Mouse (Mus musculus) neural tube, embryonic 12.5 days (tissue): Measurements from ENCODE around the gene Prr19. TPM values are rescaled to one million over a fixed set of nuclear protein-coding genes. Genes with fewer than 3 reads are reported as not detected.

ENCODE experiments used
- ATAC-seq: fragments of 200-750 bp; cut with Nextera tagmentation; 2 replicates; pipeline ENCODE4 v1.8.0; 2017; ENCODE audit warnings: low read depth, mild to moderate bottlenecking, moderate TSS enrichment, moderate library complexity; ENCODE audit not compliant: low FRiP score
- H3K27ac ChIP-seq: fragments of 300-500 bp; sonication (generic); 2 replicates; pipeline ENCODE4 v1.5.1; 2016
- H3K27me3 ChIP-seq: fragments of 300-500 bp; sonication (generic); replicated peaks from 2 replicates; pipeline ENCODE4 v1.6.1; 2016; ENCODE audit warnings: mild to moderate bottlenecking
- H3K36me3 ChIP-seq: fragments of 300-500 bp; sonication (generic); 2 replicates; pipeline ENCODE4 v1.6.1; 2016; ENCODE audit warnings: mild to moderate bottlenecking
- H3K4me1 ChIP-seq: fragments of 300-500 bp; sonication (generic); 2 replicates; pipeline ENCODE4 v1.6.1; 2016
- H3K4me2 ChIP-seq: fragments of 300-500 bp; sonication (generic); replicated peaks from 2 replicates; pipeline ENCODE4 v1.6.1; 2016; ENCODE audit warnings: mild to moderate bottlenecking
- H3K4me3 ChIP-seq: fragments of 300-500 bp; sonication (generic); 2 replicates; pipeline ENCODE4 v1.5.1; 2016
- H3K9ac ChIP-seq: fragments of 300-500 bp; sonication (generic); 2 replicates; pipeline ENCODE4 v1.6.1; 2016; ENCODE audit warnings: mild to moderate bottlenecking
- H3K9me3 ChIP-seq: fragments of 300-500 bp; sonication (generic); 2 replicates; pipeline ENCODE4 v1.6.1; 2016; ENCODE audit warnings: mild to moderate bottlenecking
- WGBS: fragments of 180-500 bp; shearing (Covaris S2); methylation state at CpG from one replicate; pipeline ENCODE4 v1.1.7; 2016; 5-methylcytosine and 5-hydroxymethylcytosine counted together
- polyA plus RNA-seq: library from polyadenylated mRNA; unstranded; fragments of >200 nt; fragmentation: Nextera tagmentation; extraction: Ambion mirVana; gene quantifications from 2 replicates; pipeline ENCODE4 v1.2.1, GENCODE M21; 2016

Prr19 gene
- polyA plus RNA-seq, 1 experiment from 2014 or later = 1.5 TPM

DNA sequence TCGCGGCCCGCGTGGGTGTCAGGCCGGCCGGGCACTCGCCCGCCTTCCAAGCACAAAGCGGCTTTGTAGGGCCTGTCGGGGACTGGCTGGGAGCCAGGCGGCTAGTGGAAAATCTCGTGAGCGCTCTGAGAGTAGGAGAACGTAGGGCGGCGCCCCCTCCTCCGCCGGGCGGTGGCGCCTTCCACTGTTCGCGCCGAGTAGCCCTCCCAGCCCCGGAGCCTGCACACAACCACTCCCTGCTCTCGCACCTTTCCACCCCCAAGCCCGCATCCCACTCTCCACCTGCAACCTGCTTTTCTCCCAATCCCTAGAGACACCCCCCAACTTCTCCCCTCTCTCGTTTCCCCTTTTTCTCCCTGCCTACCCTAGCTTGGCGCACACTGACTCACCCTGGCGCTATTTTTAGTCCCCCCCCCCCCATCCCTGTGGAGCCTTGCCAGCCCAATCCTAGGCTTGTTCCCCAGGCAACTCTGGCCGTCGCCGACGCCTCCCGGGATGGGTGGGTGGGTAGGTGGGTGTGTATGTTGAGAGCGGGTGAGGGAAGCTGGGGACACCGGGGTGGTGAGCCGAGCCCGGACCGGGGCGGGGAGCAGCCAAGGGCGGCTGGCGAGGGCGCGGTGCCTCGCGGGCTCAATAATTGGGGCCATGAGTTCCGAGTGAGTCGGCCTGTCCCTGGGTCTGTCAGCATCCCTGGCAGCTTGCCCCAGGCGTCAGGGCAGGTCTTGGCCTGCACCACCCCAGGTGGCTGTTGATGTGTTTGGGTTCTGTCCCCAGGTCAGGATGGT is 21.9 kb upstream of the Prr19 start:
- H3K27ac ChIP-seq = peak overlapping the region; percentile 96
- H3K9me3 ChIP-seq = no peaks in the 10 kb centered on the region
- H3K4me1 ChIP-seq = peaks cover 71% of the 10 kb centered on the region
- peak overlapping the region; percentile 53 for H3K4me3 ChIP-seq
- H3K27me3 ChIP-seq = no peaks in the 10 kb centered on the region
- H3K9ac ChIP-seq = peak overlapping the region; percentile 79
- peak; percentile 57 for ATAC-seq
- under 1% methylated on average over 49 of the region's 49 CpGs for WGBS
- no peaks in the 10 kb centered on the region for H3K36me3 ChIP-seq
- peak overlapping the region; percentile 95 for H3K4me2 ChIP-seq

DNA sequence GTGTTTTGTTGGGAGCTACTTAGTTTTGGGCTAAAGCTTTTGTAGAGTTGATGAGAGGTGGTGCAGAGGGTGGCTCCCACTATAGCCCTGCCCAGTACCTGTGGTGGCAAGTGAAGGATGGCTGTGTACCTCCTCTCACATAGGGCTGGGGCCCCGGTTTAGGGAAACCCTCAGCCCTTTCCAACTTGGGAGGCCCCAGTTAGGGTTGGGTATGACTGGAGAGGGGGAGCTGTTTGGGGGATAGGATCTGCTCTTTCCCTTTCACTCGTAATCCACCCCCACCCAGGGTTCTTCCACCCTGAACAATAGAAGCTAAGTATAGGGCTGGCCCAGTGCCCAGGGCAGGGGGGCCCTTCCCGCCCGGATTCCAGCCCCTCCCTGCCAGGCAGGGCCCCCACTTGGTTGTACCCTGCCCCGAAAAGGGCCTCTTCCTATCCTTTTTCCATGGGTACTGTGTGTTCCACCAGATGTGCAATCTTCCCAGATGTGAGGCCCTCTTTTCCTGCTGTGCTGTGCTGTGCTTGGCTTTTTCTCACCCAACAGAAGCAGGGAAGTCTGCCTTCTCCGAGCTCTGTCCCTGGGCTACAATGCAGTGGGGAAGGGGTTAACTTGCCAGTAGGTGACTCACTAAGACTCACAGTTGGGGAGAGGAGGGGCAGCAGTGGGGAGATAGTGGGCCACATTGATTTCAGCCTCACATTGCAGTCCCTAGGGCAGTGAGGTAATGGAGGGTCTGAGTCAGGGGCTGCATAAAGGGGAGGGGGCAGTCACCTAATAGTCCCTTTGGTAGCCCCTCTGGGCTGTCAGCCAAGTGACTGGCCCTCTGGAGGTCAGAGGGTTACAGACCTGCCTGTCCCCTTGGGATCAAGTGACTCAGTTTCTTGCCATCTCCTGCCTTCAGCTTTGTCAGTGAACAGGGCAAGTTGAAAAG is 21.1 kb upstream of the Prr19 start:
- peak overlapping the region; percentile 95 for H3K4me2 ChIP-seq
- no peaks in the 10 kb centered on the region for H3K9me3 ChIP-seq
- H3K4me1 ChIP-seq = peaks cover 69% of the 10 kb centered on the region
- H3K27ac ChIP-seq = peak overlapping the region; percentile 96
- peaks cover 6% of the 10 kb centered on the region for H3K36me3 ChIP-seq
- H3K27me3 ChIP-seq = no peaks in the 10 kb centered on the region
- 2% methylated on average over 6 of the region's 6 CpGs for WGBS
- ATAC-seq = peak; percentile 7
- H3K9ac ChIP-seq = peak overlapping the region; percentile 79
- peak overlapping the region; percentile 53 for H3K4me3 ChIP-seq

DNA sequence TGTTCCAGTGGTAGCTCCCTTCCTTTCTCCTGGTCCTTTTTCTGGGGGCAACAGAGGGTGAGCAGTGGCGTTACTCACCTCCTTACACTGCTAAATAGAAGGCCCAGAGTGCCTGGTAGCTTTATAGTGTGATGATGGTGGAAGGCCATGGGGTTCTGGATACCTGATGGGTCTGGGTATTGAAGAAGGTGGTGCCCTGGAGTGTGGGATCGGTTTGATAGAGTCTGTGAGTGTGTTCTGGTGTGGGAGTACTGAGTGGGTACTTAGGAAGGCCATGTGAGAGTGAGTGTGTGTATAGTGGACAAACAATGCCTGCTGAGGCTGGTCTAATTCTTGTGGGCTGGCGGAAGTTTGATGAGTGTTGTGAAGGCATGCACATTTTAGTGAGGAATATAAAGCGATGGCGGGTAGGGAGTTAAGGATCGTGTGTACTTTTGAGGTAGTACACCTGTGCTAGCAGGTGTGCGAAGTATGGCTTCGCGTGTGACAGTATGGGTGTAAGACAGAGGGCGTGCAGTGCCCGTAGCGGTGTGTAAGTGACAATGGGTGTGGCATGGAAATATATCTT is 20.0 kb upstream of the Prr19 start:
- Histone ChIP-seq H3K4me2 (peak overlapping the region; percentile 95), H3K4me1 (peaks cover 59% of the 10 kb centered on the region), H3K9me3 (no peaks in the 10 kb centered on the region), H3K27ac (peak overlapping the region; percentile 96), H3K9ac (peak overlapping the region; percentile 36; the same call in 1 of the 2 replicates), H3K4me3 (peak overlapping the region; percentile 71), H3K36me3 (peaks cover 18% of the 10 kb centered on the region), H3K27me3 (no peaks in the 10 kb centered on the region)
- WGBS = 26% methylated on average over 12 of the region's 12 CpGs
- ATAC-seq = no peak

DNA sequence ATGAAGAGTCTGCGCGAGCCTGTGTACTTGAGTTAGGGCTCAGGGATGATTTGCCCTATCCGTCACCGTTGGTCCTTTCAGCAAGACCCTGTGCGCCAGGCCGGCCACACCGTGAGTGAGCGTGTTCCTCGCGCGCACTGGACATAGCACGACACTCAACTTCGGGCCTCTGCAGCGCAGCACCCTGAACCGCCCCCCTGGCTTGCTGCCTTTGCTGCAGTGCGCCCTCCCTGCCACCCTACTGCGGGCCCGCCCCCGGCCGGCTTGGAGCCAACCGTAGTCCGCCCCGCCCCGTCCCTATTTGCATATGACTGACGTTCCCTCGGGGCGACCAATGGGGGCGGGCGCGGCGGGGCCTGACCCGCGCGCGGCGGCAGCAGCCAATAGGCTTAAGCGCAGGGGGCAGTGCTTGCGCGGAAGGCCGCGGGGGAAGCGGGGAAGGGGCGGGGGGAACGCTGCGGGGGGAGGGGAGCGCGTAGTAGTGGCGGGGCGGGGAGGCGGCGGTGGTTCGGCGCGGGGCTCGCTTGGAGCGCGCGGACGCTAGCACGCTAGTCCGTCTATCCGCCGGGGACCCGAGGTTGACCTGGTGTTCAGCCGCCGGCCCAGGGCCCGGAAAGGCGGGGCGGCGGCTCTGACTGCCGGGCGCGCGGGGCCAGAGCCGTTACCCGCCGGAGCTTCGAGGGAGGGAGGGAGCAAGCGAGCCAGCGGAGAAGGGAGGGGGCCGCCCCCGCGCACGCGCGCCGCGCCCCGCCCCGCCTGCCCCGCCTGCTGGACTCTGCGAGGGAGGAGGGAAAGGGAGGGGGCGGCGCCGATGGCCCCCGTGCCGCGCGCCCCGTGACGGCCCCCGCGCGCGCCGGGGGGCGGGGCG is 19.2 kb upstream of the Prr19 start:
- Histone ChIP-seq H3K4me3 (peak overlapping the region; percentile 71), H3K9me3 (no peaks in the 10 kb centered on the region), H3K36me3 (peaks cover 25% of the 10 kb centered on the region), H3K27me3 (no peaks in the 10 kb centered on the region), H3K4me2 (peak overlapping the region; percentile 95), H3K9ac (peak overlapping the region; percentile 86), H3K4me1 (peaks cover 59% of the 10 kb centered on the region), H3K27ac (peak overlapping the region; percentile 96)
- ATAC-seq = peak; percentile 63
- 1% methylated on average over 79 of the region's 108 CpGs for WGBS

DNA sequence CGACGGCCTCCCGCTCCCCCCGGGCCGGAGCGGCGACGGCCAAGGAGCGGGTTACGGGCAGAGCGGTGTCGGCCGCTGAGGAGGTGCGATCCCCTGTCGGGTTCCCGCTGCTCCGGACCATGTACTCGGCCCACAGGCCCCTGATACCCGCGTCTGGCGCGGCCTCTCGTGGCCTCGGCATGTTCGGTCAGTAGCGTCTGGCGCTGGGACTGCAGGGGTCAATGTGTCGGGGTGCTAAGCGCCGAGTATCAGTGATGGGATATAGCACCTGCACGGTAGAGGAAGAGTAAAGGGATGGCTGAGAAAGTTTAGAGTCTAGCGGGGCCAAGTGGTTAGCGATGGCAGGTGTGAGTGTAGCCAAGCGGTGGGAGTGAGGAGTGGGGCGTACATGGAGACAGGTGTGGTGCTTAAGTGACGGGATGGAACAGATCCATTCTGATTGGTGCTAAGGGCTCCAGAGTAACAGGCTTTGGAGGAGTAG is 18.4 kb upstream of the Prr19 start:
- Histone ChIP-seq H3K36me3 (peaks cover 33% of the 10 kb centered on the region), H3K4me3 (peak overlapping the region; percentile 71), H3K4me1 (peaks cover 53% of the 10 kb centered on the region), H3K27ac (peak overlapping the region; percentile 96), H3K4me2 (peak overlapping the region; percentile 95), H3K9me3 (no peaks in the 10 kb centered on the region), H3K9ac (peak overlapping the region; percentile 86), H3K27me3 (no peaks in the 10 kb centered on the region)
- under 1% methylated on average over 34 of the region's 36 CpGs for WGBS
- peak; percentile 4; the same call in 1 of the 2 replicates for ATAC-seq

DNA sequence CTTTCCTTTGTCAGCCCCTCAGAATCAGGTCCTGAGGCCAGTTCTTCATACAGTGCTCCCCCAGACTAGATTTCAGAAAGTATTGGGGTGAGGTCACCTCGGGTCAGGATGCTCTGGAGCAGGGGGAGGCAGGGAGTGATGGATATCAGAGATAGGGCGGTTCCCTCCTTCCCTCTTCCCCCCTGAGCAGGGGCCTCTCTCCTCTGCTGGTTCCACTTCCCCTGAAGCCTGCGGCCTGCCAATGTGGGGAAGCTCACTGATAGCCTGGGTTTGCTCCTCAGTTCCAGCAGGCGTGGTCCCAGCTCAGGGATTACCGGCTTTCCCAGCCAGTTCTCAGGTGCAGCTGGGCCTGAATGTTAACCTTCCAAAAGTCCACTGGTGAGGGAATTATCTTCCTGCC is 17.6 kb upstream of the Prr19 start:
- H3K4me2 ChIP-seq = peak overlapping the region; percentile 95
- H3K9me3 ChIP-seq = no peaks in the 10 kb centered on the region
- WGBS = 37% methylated on average over 5 of the region's 5 CpGs
- peak overlapping the region; percentile 86 for H3K9ac ChIP-seq
- H3K27me3 ChIP-seq = no peaks in the 10 kb centered on the region
- H3K4me3 ChIP-seq = peak overlapping the region; percentile 71
- no peak for ATAC-seq
- H3K27ac ChIP-seq = no peak overlapping the region
- H3K36me3 ChIP-seq = peaks cover 41% of the 10 kb centered on the region
- H3K4me1 ChIP-seq = peaks cover 50% of the 10 kb centered on the region

DNA sequence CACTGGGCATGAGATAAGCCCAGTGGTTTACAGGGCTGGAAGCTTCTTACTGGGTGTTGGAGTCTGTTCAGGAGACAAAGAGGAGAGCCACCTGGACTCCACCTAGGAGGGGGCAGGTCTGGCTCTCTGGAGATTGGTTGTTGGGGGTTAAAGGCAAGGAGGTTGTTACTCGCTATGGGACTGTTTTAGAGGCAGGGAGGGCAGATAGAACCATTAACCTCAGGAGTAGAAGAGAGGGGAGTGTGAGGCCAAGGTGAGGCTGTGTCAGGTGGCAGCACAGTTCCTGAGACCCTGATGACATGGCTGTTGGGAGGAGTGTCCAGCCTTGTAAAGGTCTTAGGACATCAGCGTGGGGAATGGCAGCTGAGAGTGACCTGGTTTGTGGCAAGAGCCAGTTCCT is 17.0 kb upstream of the Prr19 start:
- no peak overlapping the region for H3K27ac ChIP-seq
- H3K27me3 ChIP-seq = no peaks in the 10 kb centered on the region
- peaks cover 48% of the 10 kb centered on the region for H3K4me1 ChIP-seq
- peak overlapping the region; percentile 95 for H3K4me2 ChIP-seq
- no peak for ATAC-seq
- H3K36me3 ChIP-seq = peaks cover 47% of the 10 kb centered on the region
- no peaks in the 10 kb centered on the region for H3K9me3 ChIP-seq
- H3K9ac ChIP-seq = peak overlapping the region; percentile 86
- 84% methylated on average over 2 of the region's 2 CpGs for WGBS
- peak overlapping the region; percentile 71 for H3K4me3 ChIP-seq

DNA sequence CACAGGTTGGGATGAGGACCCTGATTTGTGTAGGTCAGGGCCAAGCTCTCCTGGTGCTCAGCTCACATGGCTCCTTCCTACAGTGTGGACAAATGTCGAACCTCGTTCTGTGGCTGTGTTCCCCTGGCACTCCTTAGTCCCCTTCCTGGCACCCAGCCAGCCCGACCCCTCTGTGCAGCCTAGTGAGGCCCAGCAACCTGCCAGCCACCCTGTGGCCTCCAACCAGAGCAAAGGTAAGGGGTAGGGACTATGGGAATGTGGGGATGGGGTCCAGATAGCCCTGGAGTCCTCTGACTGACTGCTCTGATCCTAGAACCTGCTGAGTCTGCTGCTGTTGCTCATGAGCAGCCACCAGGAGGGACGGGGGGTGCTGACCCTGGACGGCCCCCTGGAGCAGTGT is 16.4 kb upstream of the Prr19 start:
- no peak overlapping the region for H3K27ac ChIP-seq
- H3K4me3 ChIP-seq = 0 out of 2 replicates have a peak overlapping the region, but pooled peaks have one; percentile 71
- peak overlapping the region; percentile 86 for H3K9ac ChIP-seq
- H3K36me3 ChIP-seq = peaks cover 53% of the 10 kb centered on the region
- H3K4me1 ChIP-seq = peaks cover 42% of the 10 kb centered on the region
- H3K4me2 ChIP-seq = peak overlapping the region; percentile 95
- no peaks in the 10 kb centered on the region for H3K27me3 ChIP-seq
- 76% methylated on average over 5 of the region's 5 CpGs for WGBS
- H3K9me3 ChIP-seq = 0 out of 2 replicates have a peak, but pooled peaks cover 4% of the 10 kb centered on the region
- no peak for ATAC-seq

DNA sequence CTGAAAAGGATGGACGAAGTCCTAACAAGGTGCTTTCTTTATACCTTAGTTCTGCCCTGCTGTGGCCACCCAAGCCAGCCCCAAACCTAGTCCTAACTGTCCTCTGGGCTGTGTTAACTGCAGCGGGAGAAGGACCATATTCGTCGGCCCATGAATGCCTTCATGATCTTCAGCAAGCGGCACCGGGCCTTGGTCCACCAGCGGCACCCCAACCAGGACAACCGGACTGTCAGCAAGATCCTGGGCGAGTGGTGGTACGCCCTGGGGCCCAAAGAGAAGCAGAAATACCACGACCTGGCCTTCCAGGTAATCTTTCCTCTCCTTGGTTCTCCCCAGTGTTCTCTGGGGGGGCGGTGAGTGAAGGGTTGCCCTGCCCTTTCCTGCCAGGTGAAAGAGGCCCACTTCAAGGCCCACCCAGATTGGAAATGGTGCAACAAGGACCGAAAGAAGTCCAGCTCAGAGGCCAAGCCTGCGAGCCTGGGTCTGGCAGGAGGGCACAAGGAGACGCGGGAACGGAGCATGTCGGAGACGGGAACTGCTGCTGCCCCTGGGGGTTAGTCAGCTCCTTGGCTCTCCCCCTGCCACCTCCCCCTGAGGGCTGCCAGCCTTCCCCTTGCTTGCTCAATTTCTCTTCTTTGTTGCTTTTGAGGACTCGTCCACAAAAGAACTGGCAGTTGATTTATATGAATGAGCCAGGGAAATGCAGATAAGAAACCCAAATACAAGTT is 15.5 kb upstream of the Prr19 start:
- H3K9ac ChIP-seq = no peak overlapping the region
- WGBS = 85% methylated on average over 20 of the region's 20 CpGs

DNA sequence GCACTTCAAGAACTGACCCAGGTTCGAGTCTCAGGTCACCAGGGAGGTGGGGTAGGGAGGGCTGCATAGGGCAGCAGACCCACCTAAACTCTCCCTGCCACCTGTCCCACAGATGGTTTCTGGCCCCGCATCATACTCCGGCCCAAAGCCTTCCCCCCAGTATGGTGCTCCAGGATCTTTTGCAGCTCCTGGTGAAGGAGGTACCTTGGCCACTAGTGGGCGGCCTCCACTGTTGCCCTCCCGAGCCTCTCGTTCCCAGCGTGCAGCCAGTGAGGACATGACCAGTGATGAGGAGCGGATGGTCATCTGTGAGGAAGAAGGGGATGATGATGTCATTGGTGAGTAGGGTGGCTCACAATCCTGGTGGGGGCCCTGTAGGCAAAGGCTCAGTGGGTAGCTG is 14.2 kb upstream of the Prr19 start:
- Histone ChIP-seq H3K4me2 (no peak overlapping the region), H3K36me3 (peaks cover 75% of the 10 kb centered on the region), H3K4me3 (no peak overlapping the region), H3K9me3 (0 out of 2 replicates have a peak, but pooled peaks cover 6% of the 10 kb centered on the region), H3K27ac (no peak overlapping the region), H3K4me1 (peaks cover 23% of the 10 kb centered on the region), H3K27me3 (no peaks in the 10 kb centered on the region), H3K9ac (no peak overlapping the region)
- no peak for ATAC-seq
- WGBS = 82% methylated on average over 8 of the region's 8 CpGs

More for the DNA sequence above, 15.5 kb upstream of the Prr19 start:
- no peak overlapping the region for H3K4me2 ChIP-seq
- H3K27me3 ChIP-seq = no peaks in the 10 kb centered on the region
- H3K4me1 ChIP-seq = peaks cover 33% of the 10 kb centered on the region
- H3K4me3 ChIP-seq = no peak overlapping the region
- H3K36me3 ChIP-seq = peaks cover 62% of the 10 kb centered on the region
- H3K9me3 ChIP-seq = 0 out of 2 replicates have a peak, but pooled peaks cover 6% of the 10 kb centered on the region
- no peak for ATAC-seq
- no peak overlapping the region for H3K27ac ChIP-seq
